Mouse (Mus musculus): Measurements from ENCODE around the gene Tmem138. TPM values are rescaled to one million over a fixed set of nuclear protein-coding genes. Genes with fewer than 3 reads are reported as not detected.
A peak's percentile ranks its signal among the peaks of the same experiment; 100 is the strongest.

Gene Tmem138
- total and polyA plus RNA-seq, 3 experiments, result 11.9 to 25.2 TPM; not detected in 1

GRCm38 (mm10) chr19:10576690-10577561, at the start of gene Tmem138, which contains the start of gene Cyb561a3 (continued):
- TF ChIP-seq TCF12 (IDR thresholded peaks at IDR 0.05; ENCODE audit: low read depth, low read length) (peak; percentile 57), NRF1 (IDR thresholded peaks at IDR 0.05; ENCODE audit: insufficient read depth, low read depth, low read length, poor library complexity, severe bottlenecking) (no peak), GABPA (IDR thresholded peaks at IDR 0.05; ENCODE audit: low read depth, low read length) (no peak), POLR2A (IDR thresholded peaks at IDR 0.05; ENCODE audit: control insufficient read depth in 1 of 2, insufficient read depth in 1 of 2, low read depth in 1 of 2, low read length in 2 of 2, poor library complexity in 1 of 2) (peak; percentile 51 to 93; a peak in 3 of 4 replicates), TBP (IDR thresholded peaks at IDR 0.05; ENCODE audit: low read depth, low read length) (peak; percentile 96)

GRCm38 (mm10) chr19:10608573-10609240, 31.5 kb upstream of the Tmem138 start:
- Histone ChIP-seq H3K9ac (ENCODE audit: control insufficient read depth, low read depth, low read length, poor library complexity, severe bottlenecking) (no peak overlapping the region), H3K27ac (ENCODE audit: control insufficient read depth, low read depth, low read length) (no peak overlapping the region), H3K4me3 (ENCODE audit: control insufficient read depth in 1 of 2, insufficient read depth in 1 of 2, low read depth in 2 of 2, low read length in 2 of 2) (no peak overlapping the region), H3K9me3 (replicated peaks; ENCODE audit: insufficient read depth, low read length) (no peaks in the 10 kb centered on the region), H3K36me3 (ENCODE audit: control insufficient read depth in 1 of 2, insufficient read depth in 2 of 2, low read length in 2 of 2) (peaks cover 12 to 55% of the 10 kb centered on the region in 2 experiments), H3K79me2 (ENCODE audit: control insufficient read depth, insufficient read depth, low read length, poor library complexity) (peaks cover 33% of the 10 kb centered on the region), H3K27me3 (ENCODE audit: control insufficient read depth in 1 of 2, insufficient read depth in 2 of 2, low read length in 2 of 2) (no peaks in the 10 kb centered on the region), H3K4me1 (ENCODE audit: control insufficient read depth in 1 of 2, insufficient read depth in 2 of 2, low read length in 2 of 2) (peaks cover 0 to 11% of the 10 kb centered on the region in 2 experiments; a peak in 3 of 4 replicates)
- DNase-seq (ENCODE audit: low read depth, low spot score), result no peak
- TF ChIP-seq BHLHE40 (IDR thresholded peaks at IDR 0.05; ENCODE audit: borderline replicate concordance, low read depth, low read length) (no peak), MXI1 (IDR thresholded peaks at IDR 0.05; ENCODE audit: low read depth, low read length) (no peak), MEF2A (IDR thresholded peaks at IDR 0.05; ENCODE audit: extremely low read depth, insufficient replicate concordance, low read depth, low read length, poor library complexity, severe bottlenecking) (no peak), SIN3A (IDR thresholded peaks at IDR 0.05; ENCODE audit: low read length) (no peak), USF2 (IDR thresholded peaks at IDR 0.05; ENCODE audit: borderline replicate concordance in 1 of 2, insufficient read depth in 1 of 2, low read depth in 1 of 2, low read length in 2 of 2) (no peak), RCOR1 (IDR thresholded peaks at IDR 0.05; ENCODE audit: low read depth, low read length) (no peak), HCFC1 (IDR thresholded peaks at IDR 0.05; ENCODE audit: low read depth, low read length) (no peak), ETS1 (IDR thresholded peaks at IDR 0.05; ENCODE audit: low read depth, low read length) (no peak), ZC3H11A (IDR thresholded peaks at IDR 0.05; ENCODE audit: low read depth, low read length) (no peak), NELFE (IDR thresholded peaks at IDR 0.05; ENCODE audit: low read depth, low read length) (no peak), MAZ (IDR thresholded peaks at IDR 0.05; ENCODE audit: low read depth, low read length) (no peak), POLR2AphosphoS2 (IDR thresholded peaks at IDR 0.05; ENCODE audit: low read length) (no peak), KAT2A (conservative IDR thresholded peaks at IDR 0.05; ENCODE audit: low read depth, low read length) (no peak), POLR2AphosphoS5 (IDR thresholded peaks at IDR 0.05; ENCODE audit: borderline replicate concordance, low read depth, low read length) (no peak), GATA1 (IDR thresholded peaks at IDR 0.05; ENCODE audit: low read depth, low read length) (no peak), MAFK (IDR thresholded peaks at IDR 0.05; ENCODE audit: borderline replicate concordance, low read depth, low read length) (no peak), MYC (IDR thresholded peaks at IDR 0.05; ENCODE audit: low read depth, low read length) (no peak)
